Mouse (Mus musculus) R1 (cell line): ENCODE measurements around the gene Rora.

Experiments
- DNase-seq: peaks from one replicate; pipeline ENCODE4 v3.0.0-alpha.2; 2018; ENCODE audit warnings: low read depth, low spot score

Rora gene

GRCm38 (mm10) chr9:69289056-69290017, 635.8 kb downstream of the Rora start:
- DNase-seq = peak; percentile 78

GRCm38 (mm10) chr9:69290018-69290880, 636.7 kb downstream of the Rora start:
- DNase-seq = peak; percentile 64

DNA sequence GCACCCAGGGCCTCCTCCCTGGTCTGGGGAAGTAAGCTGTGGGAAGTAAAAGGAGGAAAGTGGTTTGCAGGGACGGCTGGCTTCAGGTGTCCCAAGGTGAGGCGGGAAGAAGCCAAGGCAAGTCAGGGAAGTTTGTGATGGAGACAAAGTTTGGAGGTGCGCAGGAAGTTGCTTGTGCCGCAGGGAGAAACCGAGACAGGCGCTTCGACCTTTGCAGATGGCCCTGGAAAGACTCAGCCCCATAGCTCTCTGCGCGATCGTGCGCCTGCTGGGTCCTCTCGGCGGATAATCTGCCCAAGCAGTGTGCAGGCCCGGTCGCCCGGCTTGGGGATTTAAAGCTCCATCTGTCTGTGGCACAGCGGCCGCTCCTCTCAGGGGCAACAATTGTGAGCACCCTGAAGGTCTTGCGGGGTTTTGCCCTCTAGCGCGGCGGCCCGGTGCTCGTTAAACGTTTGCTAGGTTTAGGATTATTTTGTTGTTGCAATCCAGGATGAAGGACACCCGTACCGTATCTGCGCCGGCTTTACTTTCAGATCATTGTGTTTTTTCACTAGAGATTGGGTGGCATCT, 637.4 kb downstream of the Rora start:
- DNase-seq = peak; percentile 64

DNA sequence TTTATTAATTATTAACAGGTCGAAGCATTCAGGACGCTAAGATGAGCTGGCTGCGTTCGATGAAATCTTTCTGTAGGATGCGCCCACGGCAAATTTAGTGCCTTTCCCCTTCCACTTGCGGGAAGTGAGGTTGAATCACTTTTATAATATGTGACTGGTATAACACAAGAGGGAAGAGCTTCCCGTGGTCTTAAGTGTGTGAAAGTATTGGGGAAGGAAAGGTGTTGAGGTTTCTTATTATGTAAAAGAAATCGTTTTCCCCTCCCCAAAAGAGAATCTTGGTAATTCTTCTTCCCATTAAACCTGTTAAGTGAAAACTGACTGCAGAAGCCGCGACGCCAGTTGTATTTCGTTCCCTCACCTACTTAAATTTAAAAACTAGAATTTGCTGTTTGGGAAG, 637.9 kb downstream of the Rora start:
- no peak for DNase-seq

- DNase-seq = no peak
Measured at GRCm38 (mm10) chr9:69292353-69292752, 638.8 kb downstream of the Rora start.

DNA sequence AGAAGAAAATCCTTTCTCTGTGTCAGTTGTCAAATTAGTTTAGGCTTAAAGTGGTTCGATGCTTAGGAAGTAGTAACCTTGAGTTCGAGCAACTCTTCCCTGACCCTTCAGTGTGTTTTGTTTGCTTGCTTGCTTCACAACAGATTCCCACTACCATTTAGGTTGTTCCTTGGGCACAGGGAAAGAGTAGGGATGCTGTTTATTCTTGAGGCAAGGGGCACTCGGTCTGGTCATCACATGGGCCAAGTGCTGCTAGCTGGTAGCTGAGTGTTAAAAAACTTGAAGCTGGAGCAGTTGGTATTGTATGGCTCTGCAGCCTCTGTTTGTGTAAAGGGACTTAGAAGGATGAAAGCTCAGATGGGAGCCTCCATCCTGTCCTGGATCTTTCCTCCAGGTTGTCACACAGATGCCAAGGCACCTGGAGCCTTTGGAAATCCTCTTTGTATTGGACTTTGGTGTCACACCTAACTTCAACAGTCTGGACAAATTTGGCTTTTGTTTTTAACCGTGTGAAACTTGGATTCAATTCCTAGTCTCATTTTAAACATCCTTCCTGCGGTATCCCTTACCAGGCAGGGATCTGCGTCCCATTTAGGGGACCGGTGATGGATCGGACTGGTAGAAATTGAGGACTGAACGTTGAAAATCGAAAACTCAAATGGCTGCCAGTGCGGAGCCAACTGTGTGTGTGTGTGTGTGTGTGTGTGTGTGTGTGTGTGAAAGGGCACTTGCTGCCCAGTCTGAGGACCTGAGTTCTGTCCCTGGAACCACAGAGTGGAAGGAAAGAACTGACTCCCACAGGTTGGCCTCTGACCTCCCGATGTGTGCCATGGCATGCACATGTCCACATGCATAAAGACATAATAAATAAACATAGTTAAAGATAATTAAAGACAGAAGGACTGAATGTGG, 639.4 kb downstream of the Rora start:
- DNase-seq = no peak

DNA sequence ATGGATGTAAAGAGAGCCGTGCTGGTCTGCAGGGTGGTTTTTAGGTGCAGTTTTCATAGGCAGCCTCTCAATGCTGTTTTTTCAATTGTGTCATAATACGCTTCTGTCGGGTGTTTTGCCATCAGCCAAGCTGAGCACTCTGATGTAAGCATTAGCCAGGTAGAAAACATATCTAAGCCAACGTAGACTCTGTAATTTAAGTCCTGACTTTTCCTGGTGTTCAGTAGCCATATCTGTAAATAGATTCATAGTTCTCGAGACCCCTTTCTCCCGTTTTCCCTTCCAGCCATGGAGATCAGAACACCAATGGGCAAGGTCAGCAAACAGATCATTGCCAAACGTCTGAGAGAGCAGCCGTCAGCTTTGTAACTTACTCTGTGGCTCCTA, 640.1 kb downstream of the Rora start:
- no peak for DNase-seq

DNA sequence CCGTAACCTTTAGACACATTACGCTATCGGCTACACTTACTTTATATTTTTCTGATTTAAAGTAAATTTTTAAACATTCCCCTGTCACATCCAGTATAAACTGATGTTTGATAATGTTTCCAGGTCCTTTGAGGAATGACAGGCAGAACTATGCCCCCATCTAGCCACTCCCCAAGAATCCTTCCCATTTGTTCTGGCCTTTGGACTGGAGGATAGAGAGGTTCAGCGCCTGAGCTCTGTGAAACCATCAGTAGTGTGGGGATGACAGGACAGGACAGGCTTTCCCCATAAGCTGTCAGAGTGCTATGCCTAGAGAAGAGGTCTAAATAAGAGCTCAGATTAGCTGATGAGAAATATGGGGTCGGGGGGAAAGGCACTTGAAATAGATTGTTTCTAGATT, 640.8 kb downstream of the Rora start:
- DNase-seq = no peak

DNA sequence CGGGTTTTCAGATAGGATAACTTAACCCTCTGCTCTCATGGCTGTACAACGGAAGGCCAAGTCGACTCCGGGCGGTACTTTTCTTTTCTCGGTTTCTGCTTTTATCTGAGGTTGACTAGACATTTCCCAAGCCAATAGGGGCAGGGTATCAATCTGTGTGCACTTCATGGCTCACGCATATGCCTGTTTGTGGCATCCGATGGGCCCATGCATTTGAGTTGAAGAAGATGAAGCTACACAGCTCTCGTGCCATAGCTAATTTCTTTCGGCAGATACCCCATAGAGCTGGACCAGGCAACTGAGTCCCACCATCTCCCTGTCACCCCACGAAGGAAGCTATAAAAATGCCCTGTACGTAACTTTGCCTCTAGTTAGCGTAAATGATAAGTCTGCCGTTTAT, 641.3 kb downstream of the Rora start:
- no peak for DNase-seq

DNA sequence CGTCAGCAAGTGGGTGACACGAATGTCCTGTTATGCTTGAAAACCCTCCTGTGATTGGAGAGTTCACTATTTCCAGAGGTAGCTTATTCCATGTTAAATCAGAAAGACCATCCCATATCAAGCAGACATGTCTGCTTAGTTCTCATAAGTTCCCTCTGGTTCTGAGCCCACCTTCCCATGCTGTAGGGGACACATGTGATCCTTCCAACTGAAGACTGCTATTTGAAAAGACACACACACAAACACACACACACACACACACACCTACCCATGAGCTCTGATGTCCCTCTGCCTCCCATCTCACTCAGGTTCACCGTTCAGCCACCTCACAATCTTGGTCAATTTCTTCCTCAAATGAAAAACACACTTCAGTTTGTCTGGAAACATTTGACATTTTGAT, 642.2 kb downstream of the Rora start:
- no peak for DNase-seq

- peak; percentile 68 for DNase-seq
Measured at GRCm38 (mm10) chr9:69296418-69296817, 642.8 kb downstream of the Rora start.

GRCm38 (mm10) chr9:69297766-69298375, 644.3 kb downstream of the Rora start:
- DNase-seq = no peak

GRCm38 (mm10) chr9:69298566-69299335, 645.2 kb downstream of the Rora start:
- no peak for DNase-seq

GRCm38 (mm10) chr9:69299484-69299883, 645.9 kb downstream of the Rora start:
- no peak for DNase-seq

GRCm38 (mm10) chr9:69300296-69300695, 646.7 kb downstream of the Rora start:
- DNase-seq = no peak

DNA sequence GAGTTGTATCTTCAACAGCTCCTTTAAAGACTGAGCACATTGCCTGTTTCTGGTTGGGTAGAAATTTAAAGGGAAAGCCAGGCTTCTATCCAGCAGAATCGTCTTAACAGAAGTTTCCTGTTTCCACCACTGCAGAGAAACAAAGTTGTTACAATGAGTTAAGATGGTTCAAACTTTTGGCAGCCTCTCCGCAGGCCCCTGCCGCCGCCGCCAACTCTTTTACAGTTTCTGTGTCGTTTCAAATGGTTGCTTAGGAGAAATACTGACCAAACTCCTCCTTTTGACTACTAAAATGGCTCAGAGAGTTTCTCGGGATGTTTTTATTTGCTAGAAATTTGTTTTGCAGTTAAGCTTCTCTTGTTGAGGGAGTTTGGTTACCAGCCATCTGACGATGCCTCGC, 647.9 kb downstream of the Rora start:
- DNase-seq = no peak

DNA sequence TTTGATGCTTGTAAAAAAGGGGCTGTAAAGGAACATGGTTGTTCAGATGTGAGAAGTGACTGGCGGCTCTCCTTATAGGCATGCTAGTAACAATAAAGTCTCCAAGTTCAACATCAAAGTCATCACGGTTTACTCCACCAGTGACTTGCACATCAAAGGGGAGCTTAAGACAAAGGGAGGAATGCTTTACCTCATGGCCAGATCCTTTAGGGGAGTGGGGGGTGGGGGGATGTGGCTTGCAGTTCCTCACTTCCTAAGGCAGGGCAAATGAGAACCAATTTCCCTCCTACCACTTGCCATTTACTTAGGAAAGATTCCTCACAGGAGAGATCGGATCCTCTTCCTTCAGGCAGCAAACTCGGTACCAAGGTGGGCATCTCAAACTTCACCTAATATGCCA, 648.4 kb downstream of the Rora start:
- DNase-seq = peak; percentile 36

DNA sequence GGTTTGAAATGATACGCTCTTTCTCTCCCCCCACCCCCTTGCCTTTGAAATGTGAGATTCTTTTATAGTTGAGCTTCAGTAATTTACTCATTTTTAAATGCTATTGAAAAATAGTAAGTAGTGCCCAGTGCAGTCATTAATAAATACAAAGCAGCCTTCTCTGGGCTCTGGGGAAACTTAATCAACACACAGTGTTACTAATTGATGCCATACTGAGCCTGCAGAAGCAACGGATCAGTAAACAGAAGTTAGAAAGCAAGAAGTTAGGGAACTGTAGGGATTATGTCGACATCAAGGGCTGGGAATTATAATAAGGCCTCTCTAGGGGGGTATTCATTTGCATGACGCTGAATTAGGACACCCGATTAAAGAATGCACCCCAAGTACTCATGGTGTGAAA, 649.3 kb downstream of the Rora start:
- DNase-seq = no peak

- no peak for DNase-seq
Measured at GRCm38 (mm10) chr9:69303346-69303944, 649.9 kb downstream of the Rora start.

DNA sequence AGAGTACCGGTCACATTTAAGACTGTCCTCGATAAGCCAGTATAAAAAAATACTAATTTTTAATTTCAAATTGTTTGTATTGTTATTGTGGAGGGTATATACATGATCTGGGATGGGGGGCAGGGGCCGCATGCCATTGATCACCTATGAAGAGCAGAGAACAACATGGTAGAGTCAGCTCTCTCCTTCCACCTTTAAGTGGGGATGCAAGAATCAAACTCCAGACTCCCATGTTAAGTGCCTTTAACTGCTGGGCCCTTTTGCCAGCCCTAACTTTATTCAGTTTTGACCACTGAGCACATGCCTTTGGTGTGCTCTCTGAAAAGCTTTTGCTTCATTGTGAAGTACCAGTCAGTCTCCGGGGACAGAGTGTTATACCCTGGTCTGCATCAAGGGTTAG, 650.4 kb downstream of the Rora start:
- no peak for DNase-seq
